Mouse (Mus musculus) thymus, adult 18-20 months (tissue): Measurements from ENCODE around the gene Usp19.

ENCODE experiments used
- DNase-seq, 2 experiments: peaks; one replicate each; pipeline ENCODE4 v3.0.0; 2022; ENCODE audit warnings: mixed read lengths in 2 of 2

The Usp19 gene

GRCm38 (mm10) chr9:108490559-108491285 is at the start of gene Usp19:
Gene Usp19 (plus strand): TSS chr9:108490602.
- peak; percentile 93 to 94 for DNase-seq

GRCm38 (mm10) chr9:108441236-108441919 is 49.0 kb upstream of the Usp19 start:
- DNase-seq: no peak

- no peak for DNase-seq
These were observed 45.3 kb upstream of the Usp19 start for GRCm38 (mm10) chr9:108445125-108445524.

GRCm38 (mm10) chr9:108449860-108450259 is 40.5 kb upstream of the Usp19 start:
- no peak for DNase-seq

GRCm38 (mm10) chr9:108450292-108451169 is 39.9 kb upstream of the Usp19 start:
- no peak for DNase-seq

- DNase-seq: no peak
These were observed 39.3 kb upstream of the Usp19 start for GRCm38 (mm10) chr9:108451170-108451493.

GRCm38 (mm10) chr9:108451519-108452160 is 38.8 kb upstream of the Usp19 start:
- DNase-seq: no peak

GRCm38 (mm10) chr9:108452291-108452906 is 38.0 kb upstream of the Usp19 start:
- peak; percentile 59 to 60 for DNase-seq

GRCm38 (mm10) chr9:108452911-108453310 is 37.5 kb upstream of the Usp19 start:
- no peak for DNase-seq

GRCm38 (mm10) chr9:108453458-108453857 is 36.9 kb upstream of the Usp19 start:
- no peak for DNase-seq

GRCm38 (mm10) chr9:108454429-108454828 is 36.0 kb upstream of the Usp19 start:
- no peak for DNase-seq

GRCm38 (mm10) chr9:108455747-108456571 is 34.4 kb upstream of the Usp19 start:
- DNase-seq: no peak

- no peak for DNase-seq
These were observed 33.4 kb upstream of the Usp19 start for GRCm38 (mm10) chr9:108456953-108457352.

GRCm38 (mm10) chr9:108459939-108460318 is 30.5 kb upstream of the Usp19 start:
- no peak for DNase-seq

- peak; percentile 78 to 82 for DNase-seq
These were observed 29.9 kb upstream of the Usp19 start, which contains the start of gene Ccdc71 for GRCm38 (mm10) chr9:108460319-108461178. Gene Ccdc71 (plus strand): TSS chr9:108460527.

GRCm38 (mm10) chr9:108461181-108461631 is 29.2 kb upstream of the Usp19 start, which contains the start of gene Klhdc8b:
Gene Klhdc8b (minus strand): TSS chr9:108461581.
- DNase-seq: no peak

- no peak for DNase-seq
These were observed 28.7 kb upstream of the Usp19 start for GRCm38 (mm10) chr9:108461675-108462074.

GRCm38 (mm10) chr9:108462192-108462591 is 28.2 kb upstream of the Usp19 start:
- no peak for DNase-seq

- DNase-seq: no peak
These were observed 26.7 kb upstream of the Usp19 start for GRCm38 (mm10) chr9:108463713-108464112.

- DNase-seq: no peak
These were observed 24.2 kb upstream of the Usp19 start for GRCm38 (mm10) chr9:108466219-108466618.
